Mouse (Mus musculus) inflammation-experienced regulatory T-cells (primary cell): ENCODE measurements around the gene Ehmt1. TPM values are rescaled to one million over a fixed set of nuclear protein-coding genes. Genes with fewer than 3 reads are reported as not detected.

ENCODE experiments used
- polyA plus RNA-seq, 2 experiments: library from polyadenylated mRNA; unstranded; fragments of 100-300 nt; shearing (Covaris generic); gene quantifications; one replicate each; pipeline ENCODE4 v1.2.1; 2017

Gene Ehmt1
- 10 to 100 TPM; 42.0 to 43.0 TPM for polyA plus RNA-seq

GRCm38 (mm10) chr2:24918930-24919838, at the start of gene Ehmt1:
Gene Ehmt1, minus strand, starts transcription at chr2:24919614.

GRCm38 (mm10) chr2:24962304-24963000, 43.0 kb upstream of the Ehmt1 start, which contains the start of gene Dph7:
Gene Dph7, plus strand, starts transcription at chr2:24962400.

GRCm38 (mm10) chr2:24949421-24950188, 30.2 kb upstream of the Ehmt1 start, which contains the start of gene Zmynd19:
Gene Zmynd19, plus strand, starts transcription at chr2:24949792.

GRCm38 (mm10) chr2:24935057-24935796, 15.8 kb upstream of the Ehmt1 start, which contains the start of gene Arrdc1:
Gene Arrdc1, minus strand, starts transcription at chr2:24935252.

GRCm38 (mm10) chr2:24763115-24763557, 156.3 kb downstream of the Ehmt1 start, which contains the start of gene Cacna1b:
Gene Cacna1b, minus strand, starts transcription at chr2:24763152.

Other genes with a start within 250 kb of the Ehmt1 start
- gene Cacna1b, start 156.5 kb downstream of the Ehmt1 start, polyA plus RNA-seq = under 1 TPM; 0.11 to 0.22 TPM
- gene Arrdc1, start 15.6 kb upstream of the Ehmt1 start, polyA plus RNA-seq = 100 to 1,000 TPM; 238 to 261 TPM
- 10 to 100 TPM; 17.1 to 20.3 TPM for gene Zmynd19, start 30.2 kb upstream of the Ehmt1 start, polyA plus RNA-seq
- gene Dph7, start 42.8 kb upstream of the Ehmt1 start, polyA plus RNA-seq = 10 to 100 TPM; 31.9 to 39.7 TPM
- 10 to 100 TPM; 82.9 to 86.7 TPM for gene Mrpl41, start 55.5 kb upstream of the Ehmt1 start, polyA plus RNA-seq
- 10 to 100 TPM; 80.2 to 86.3 TPM for gene Pnpla7, start 56.4 kb upstream of the Ehmt1 start, polyA plus RNA-seq
- 10 to 100 TPM; 35.8 to 65.7 TPM for gene Nsmf, start 134.7 kb upstream of the Ehmt1 start, polyA plus RNA-seq
- 1 to 10 TPM; 1.1 to 2.4 TPM for gene Entpd8, start 160.7 kb upstream of the Ehmt1 start, polyA plus RNA-seq
- gene Noxa1, start 175.5 kb upstream of the Ehmt1 start, polyA plus RNA-seq = 10 to 100 TPM in 1 of 2 experiments, 1 to 10 TPM in 1; 3.2 to 10.1 TPM